Mouse (Mus musculus): ENCODE results near the gene Kprp. TPM values are rescaled to one million over a fixed set of nuclear protein-coding genes. Genes with fewer than 3 reads are reported as not detected.
"Not testable (repeated sequence)": the region's sequence is repeated elsewhere in the genome, so short reads cannot be mapped to it uniquely, and the experiment has no call there.

Kprp gene
- polyA plus RNA-seq (2015; fragmentation: Nextera tagmentation; extraction: Ambion mirVana), result not detected in 2 replicates

- no peaks in the 10 kb centered on the region for H3K4me1 ChIP-seq (ENCODE audit: control insufficient read depth, insufficient read depth, low read length)
- 75% methylated on average over 1 of the region's 1 CpGs for WGBS
These were observed at the start of gene Kprp for GRCm38 (mm10) chr3:92827108-92827507. Gene Kprp (minus strand): TSS chr3:92827247.

DNA sequence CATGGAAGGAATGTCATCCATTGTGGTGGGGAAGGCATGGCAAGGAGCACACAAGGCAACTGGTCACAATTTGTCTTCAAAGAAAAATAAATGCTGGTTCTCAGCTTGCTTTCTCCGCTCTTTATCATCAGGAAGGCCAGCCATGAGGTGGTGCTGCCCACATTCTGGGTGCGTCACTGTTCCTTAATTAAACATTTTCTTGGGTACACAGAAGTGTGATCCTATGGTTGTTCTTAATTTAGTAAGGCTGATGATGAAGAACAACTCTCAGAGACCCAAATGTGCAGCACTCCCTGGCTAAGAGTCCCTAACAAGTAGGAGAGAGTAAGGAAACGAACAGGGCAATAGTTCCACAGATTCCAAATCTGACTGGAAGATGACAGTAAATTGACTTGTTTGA is 47.1 kb upstream of the Kprp start:
- Histone ChIP-seq H3K9ac (ENCODE audit: low read depth, low read length) (no peak overlapping the region), H3K4me3 (ENCODE audit: low read depth, low read length) (no peak overlapping the region), H3K4me2 (ENCODE audit: low read length) (no peak overlapping the region), H3K9me3 (replicated peaks; ENCODE audit: control insufficient read depth, low read length, poor library complexity, severe bottlenecking) (no peaks in the 10 kb centered on the region), H3K36me3 (ENCODE audit: control insufficient read depth, insufficient read depth, low read length) (no peaks in the 10 kb centered on the region), H3K27ac (ENCODE audit: low read length) (no peak overlapping the region), H3K4me1 (ENCODE audit: control insufficient read depth, insufficient read depth, low read length) (no peaks in the 10 kb centered on the region), H3K27me3 (ENCODE audit: control insufficient read depth, insufficient read depth, low read depth, low read length) (no peaks in the 10 kb centered on the region)
- 92% methylated on average over 3 of the region's 3 CpGs for WGBS
- ATAC-seq, result no peak

More at GRCm38 (mm10) chr3:92827108-92827507, at the start of gene Kprp:
- H3K9ac ChIP-seq (ENCODE audit: low read depth, low read length), result no peak within 1 kb of the TSS
- no peak within 1 kb of the TSS for H3K4me3 ChIP-seq (ENCODE audit: low read depth, low read length)
- ATAC-seq, result no peak
- H3K27me3 ChIP-seq (ENCODE audit: control insufficient read depth, insufficient read depth, low read depth, low read length), result no peaks in the 10 kb centered on the region
- no peaks in the 10 kb centered on the region for H3K9me3 ChIP-seq (replicated peaks; ENCODE audit: control insufficient read depth, low read length, poor library complexity, severe bottlenecking)
- no peaks in the 10 kb centered on the region for H3K36me3 ChIP-seq (ENCODE audit: control insufficient read depth, insufficient read depth, low read length)
- H3K27ac ChIP-seq (ENCODE audit: low read length), result no peak within 1 kb of the TSS
- no peak within 1 kb of the TSS for H3K4me2 ChIP-seq (ENCODE audit: low read length)

GRCm38 (mm10) chr3:92870116-92870515 is 43.1 kb upstream of the Kprp start, which contains the start of gene 2310050C09Rik:
Gene 2310050C09Rik (minus strand): TSS chr3:92870216.
- no peaks in the 10 kb centered on the region for H3K4me1 ChIP-seq (ENCODE audit: control insufficient read depth, insufficient read depth, low read length)
- no peaks in the 10 kb centered on the region for H3K27me3 ChIP-seq (ENCODE audit: control insufficient read depth, insufficient read depth, low read depth, low read length)
- no peak within 1 kb of the TSS for H3K4me2 ChIP-seq (ENCODE audit: low read length)
- no peak within 1 kb of the TSS for H3K9ac ChIP-seq (ENCODE audit: low read depth, low read length)
- H3K9me3 ChIP-seq (replicated peaks; ENCODE audit: control insufficient read depth, low read length, poor library complexity, severe bottlenecking), result no peaks in the 10 kb centered on the region
- H3K36me3 ChIP-seq (ENCODE audit: control insufficient read depth, insufficient read depth, low read length), result no peaks in the 10 kb centered on the region
- H3K27ac ChIP-seq (ENCODE audit: low read length), result no peak within 1 kb of the TSS
- H3K4me3 ChIP-seq (ENCODE audit: low read depth, low read length), result no peak within 1 kb of the TSS
- WGBS, result 90% methylated on average over 4 of the region's 4 CpGs
- ATAC-seq, result no peak

- no peaks in the 10 kb centered on the region for H3K4me1 ChIP-seq (ENCODE audit: control insufficient read depth, insufficient read depth, low read length)
- 86% methylated on average over 3 of the region's 3 CpGs for WGBS
These were observed 24.1 kb upstream of the Kprp start, which contains the start of gene Lce1l for GRCm38 (mm10) chr3:92851186-92851585. Gene Lce1l (minus strand): TSS chr3:92851286.

GRCm38 (mm10) chr3:92825808-92826207 is 1.2 kb downstream of the Kprp start:
- 41% methylated on average over 1 of the region's 1 CpGs for WGBS

More at GRCm38 (mm10) chr3:92851186-92851585, 24.1 kb upstream of the Kprp start, which contains the start of gene Lce1l:
- Histone ChIP-seq H3K4me3 (ENCODE audit: low read depth, low read length) (no peak within 1 kb of the TSS), H3K36me3 (ENCODE audit: control insufficient read depth, insufficient read depth, low read length) (no peaks in the 10 kb centered on the region), H3K9me3 (replicated peaks; ENCODE audit: control insufficient read depth, low read length, poor library complexity, severe bottlenecking) (no peaks in the 10 kb centered on the region), H3K27me3 (ENCODE audit: control insufficient read depth, insufficient read depth, low read depth, low read length) (no peaks in the 10 kb centered on the region), H3K9ac (ENCODE audit: low read depth, low read length) (no peak within 1 kb of the TSS), H3K27ac (ENCODE audit: low read length) (no peak within 1 kb of the TSS), H3K4me2 (ENCODE audit: low read length) (no peak within 1 kb of the TSS)
- ATAC-seq, result no peak

GRCm38 (mm10) chr3:92816036-92816435 is 11.0 kb downstream of the Kprp start:
- ATAC-seq; H3K27ac ChIP-seq (ENCODE audit: low read length); H3K4me3 ChIP-seq (ENCODE audit: low read depth, low read length); H3K9me3 ChIP-seq (replicated peaks; ENCODE audit: control insufficient read depth, low read length, poor library complexity, severe bottlenecking); H3K9ac ChIP-seq (ENCODE audit: low read depth, low read length); H3K4me2 ChIP-seq (ENCODE audit: low read length); H3K4me1 ChIP-seq (ENCODE audit: control insufficient read depth, insufficient read depth, low read length); H3K27me3 ChIP-seq (ENCODE audit: control insufficient read depth, insufficient read depth, low read depth, low read length); H3K36me3 ChIP-seq (ENCODE audit: control insufficient read depth, insufficient read depth, low read length): not testable (repeated sequence)
- WGBS, result 93% methylated on average over 2 of the region's 2 CpGs

More at GRCm38 (mm10) chr3:92825808-92826207, 1.2 kb downstream of the Kprp start:
- H3K9me3 ChIP-seq (replicated peaks; ENCODE audit: control insufficient read depth, low read length, poor library complexity, severe bottlenecking), result no peaks in the 10 kb centered on the region
- H3K4me2 ChIP-seq (ENCODE audit: low read length), result no peak overlapping the region
- no peaks in the 10 kb centered on the region for H3K27me3 ChIP-seq (ENCODE audit: control insufficient read depth, insufficient read depth, low read depth, low read length)
- no peak overlapping the region for H3K9ac ChIP-seq (ENCODE audit: low read depth, low read length)
- no peak for ATAC-seq
- H3K4me3 ChIP-seq (ENCODE audit: low read depth, low read length), result no peak overlapping the region
- no peaks in the 10 kb centered on the region for H3K4me1 ChIP-seq (ENCODE audit: control insufficient read depth, insufficient read depth, low read length)
- H3K27ac ChIP-seq (ENCODE audit: low read length), result no peak overlapping the region
- no peaks in the 10 kb centered on the region for H3K36me3 ChIP-seq (ENCODE audit: control insufficient read depth, insufficient read depth, low read length)

- Histone ChIP-seq H3K9ac (ENCODE audit: low read depth, low read length) (no peak overlapping the region), H3K36me3 (ENCODE audit: control insufficient read depth, insufficient read depth, low read length) (no peaks in the 10 kb centered on the region), H3K9me3 (replicated peaks; ENCODE audit: control insufficient read depth, low read length, poor library complexity, severe bottlenecking) (no peaks in the 10 kb centered on the region), H3K27ac (ENCODE audit: low read length) (no peak overlapping the region), H3K4me1 (ENCODE audit: control insufficient read depth, insufficient read depth, low read length) (no peaks in the 10 kb centered on the region), H3K4me2 (ENCODE audit: low read length) (no peak overlapping the region), H3K4me3 (ENCODE audit: low read depth, low read length) (no peak overlapping the region), H3K27me3 (ENCODE audit: control insufficient read depth, insufficient read depth, low read depth, low read length) (no peaks in the 10 kb centered on the region)
- no peak for ATAC-seq
- WGBS, result 90% methylated on average over 3 of the region's 3 CpGs
These were observed 11.5 kb downstream of the Kprp start for GRCm38 (mm10) chr3:92815581-92815980.

- Histone ChIP-seq H3K4me2 (ENCODE audit: low read length) (no peak within 1 kb of the TSS), H3K4me1 (ENCODE audit: control insufficient read depth, insufficient read depth, low read length) (no peaks in the 10 kb centered on the region), H3K9me3 (replicated peaks; ENCODE audit: control insufficient read depth, low read length, poor library complexity, severe bottlenecking) (no peaks in the 10 kb centered on the region), H3K4me3 (ENCODE audit: low read depth, low read length) (no peak within 1 kb of the TSS), H3K9ac (ENCODE audit: low read depth, low read length) (no peak within 1 kb of the TSS), H3K27ac (ENCODE audit: low read length) (no peak within 1 kb of the TSS), H3K27me3 (ENCODE audit: control insufficient read depth, insufficient read depth, low read depth, low read length) (no peaks in the 10 kb centered on the region), H3K36me3 (ENCODE audit: control insufficient read depth, insufficient read depth, low read length) (no peaks in the 10 kb centered on the region)
- no peak for ATAC-seq
These were observed 19.3 kb downstream of the Kprp start, which contains the start of gene Lce1k for GRCm38 (mm10) chr3:92807791-92808190. Gene Lce1k (minus strand): TSS chr3:92807891.

DNA sequence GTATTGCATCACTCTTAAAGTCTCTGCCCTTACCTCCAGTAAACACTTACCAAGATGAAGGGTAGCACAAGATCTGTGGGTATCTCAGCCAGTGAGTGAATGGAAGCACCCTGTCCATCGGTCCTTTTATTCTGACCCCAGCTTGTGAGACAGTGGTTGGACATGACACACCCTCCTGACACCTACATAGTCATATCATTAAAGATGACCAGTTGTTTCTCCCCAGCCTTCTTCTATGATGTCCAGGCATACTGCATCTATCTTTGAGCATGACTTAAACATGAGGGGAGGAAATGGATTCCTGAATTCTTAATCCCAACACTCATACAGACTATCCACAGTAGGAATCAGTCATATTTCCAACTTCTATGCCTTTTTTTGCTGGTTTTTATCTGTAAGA is 36.6 kb downstream of the Kprp start, which contains the start of gene Lce1j:
Lce1j (minus strand) TSS at position 101 of the 400 bp plus-strand sequence.
- Histone ChIP-seq H3K4me1 (ENCODE audit: control insufficient read depth, insufficient read depth, low read length) (no peaks in the 10 kb centered on the region), H3K9me3 (replicated peaks; ENCODE audit: control insufficient read depth, low read length, poor library complexity, severe bottlenecking) (no peaks in the 10 kb centered on the region), H3K9ac (ENCODE audit: low read depth, low read length) (no peak within 1 kb of the TSS), H3K27me3 (ENCODE audit: control insufficient read depth, insufficient read depth, low read depth, low read length) (no peaks in the 10 kb centered on the region), H3K4me3 (ENCODE audit: low read depth, low read length) (no peak within 1 kb of the TSS), H3K27ac (ENCODE audit: low read length) (no peak within 1 kb of the TSS), H3K4me2 (ENCODE audit: low read length) (no peak within 1 kb of the TSS), H3K36me3 (ENCODE audit: control insufficient read depth, insufficient read depth, low read length) (no peaks in the 10 kb centered on the region)
- ATAC-seq, result no peak
- 92% methylated on average over 1 of the region's 1 CpGs for WGBS

All from midbrain, embryonic 16.5 days (tissue).